Mouse (Mus musculus): ENCODE data around the gene Ccdc50.
A peak's percentile ranks its signal among the peaks of the same experiment; 100 is the strongest.

The Ccdc50 gene

GRCm38 (mm10) chr16:27395251-27396037, 6.8 kb downstream of the Ccdc50 start:
- no peak for DNase-seq (ENCODE audit: low spot score)

DNA sequence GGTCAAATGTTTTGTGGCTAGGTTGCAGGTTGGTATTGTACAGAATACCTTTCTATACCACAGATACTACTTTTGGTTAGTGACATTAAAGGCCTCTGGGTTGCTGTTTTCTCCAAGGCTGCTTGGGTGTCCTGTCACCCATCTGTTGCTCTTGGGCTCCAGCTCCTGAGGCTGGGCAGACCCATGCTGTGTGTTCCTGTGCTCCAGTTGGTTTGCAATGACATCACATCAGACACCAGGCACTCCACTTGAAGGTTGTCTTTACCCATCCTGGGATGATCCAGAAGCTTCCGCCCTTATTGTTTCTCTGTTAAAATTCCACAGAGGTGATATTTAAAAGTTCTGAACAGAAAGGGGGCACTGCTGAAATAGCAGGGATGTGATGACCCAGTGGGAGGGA, 8.3 kb downstream of the Ccdc50 start:
- no peak for DNase-seq (ENCODE audit: low spot score)

GRCm38 (mm10) chr16:27399026-27399718, 10.5 kb downstream of the Ccdc50 start:
- no peak for DNase-seq (ENCODE audit: low spot score)

- DNase-seq (ENCODE audit: low spot score), result no peak
These were observed 11.1 kb downstream of the Ccdc50 start for GRCm38 (mm10) chr16:27399719-27400253.

GRCm38 (mm10) chr16:27401579-27401978, 12.9 kb downstream of the Ccdc50 start:
- DNase-seq (ENCODE audit: low spot score), result no peak

- DNase-seq (ENCODE audit: low spot score), result no peak
These were observed 15.4 kb downstream of the Ccdc50 start for GRCm38 (mm10) chr16:27404107-27404506.

- DNase-seq (ENCODE audit: low spot score), result no peak
These were observed 28.4 kb downstream of the Ccdc50 start for GRCm38 (mm10) chr16:27416937-27417584.

GRCm38 (mm10) chr16:27417632-27418031, 29.0 kb downstream of the Ccdc50 start:
- no peak for DNase-seq (ENCODE audit: low spot score)

DNA sequence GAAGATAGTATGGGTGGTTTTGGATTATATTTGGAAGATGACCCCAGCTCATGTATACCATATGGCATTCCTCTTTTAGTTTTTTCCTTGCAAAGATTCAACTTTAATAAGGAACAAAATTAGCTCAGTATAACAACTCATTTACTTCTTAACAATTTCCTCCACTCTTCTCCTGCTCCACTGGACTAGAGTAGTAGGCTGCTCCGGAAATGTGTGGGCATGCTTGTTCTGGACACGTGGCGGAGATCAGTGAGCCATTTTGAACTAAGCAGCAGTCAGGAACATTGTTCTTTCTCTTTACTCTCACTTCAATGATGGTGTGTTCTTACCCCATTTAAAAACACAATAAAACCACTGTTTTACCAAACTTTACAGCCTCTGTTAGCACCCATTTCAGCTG, 32.3 kb downstream of the Ccdc50 start:
- DNase-seq (ENCODE audit: low spot score), result no peak

GRCm38 (mm10) chr16:27435034-27435433, 46.4 kb downstream of the Ccdc50 start:
- no peak for DNase-seq (ENCODE audit: low spot score)

- no peak for DNase-seq (ENCODE audit: low spot score)
These were observed 55.3 kb downstream of the Ccdc50 start for GRCm38 (mm10) chr16:27443941-27444340.

DNA sequence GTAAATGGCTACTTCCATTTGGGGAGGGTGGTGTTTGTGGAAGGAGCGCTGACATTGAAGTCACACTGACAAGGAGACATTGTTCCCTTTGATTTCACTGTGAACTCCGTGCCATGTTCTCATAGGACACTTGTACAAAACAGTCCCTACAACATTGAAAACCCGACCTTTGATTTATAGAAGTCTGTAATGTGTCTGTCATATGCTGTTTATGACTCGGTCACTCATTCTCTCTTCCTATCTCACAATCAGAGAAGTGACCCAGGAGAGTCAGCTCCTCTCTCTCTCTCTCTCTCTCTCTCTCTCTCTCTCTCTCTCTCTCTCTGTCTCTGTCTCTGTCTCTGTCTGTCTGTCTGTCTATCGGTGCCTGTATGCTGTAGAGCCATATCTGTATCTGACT, 60.7 kb downstream of the Ccdc50 start:
- DNase-seq (ENCODE audit: low spot score), result no peak

- no peak for DNase-seq (ENCODE audit: low spot score)
These were observed 62.0 kb downstream of the Ccdc50 start for GRCm38 (mm10) chr16:27450655-27451054.

DNA sequence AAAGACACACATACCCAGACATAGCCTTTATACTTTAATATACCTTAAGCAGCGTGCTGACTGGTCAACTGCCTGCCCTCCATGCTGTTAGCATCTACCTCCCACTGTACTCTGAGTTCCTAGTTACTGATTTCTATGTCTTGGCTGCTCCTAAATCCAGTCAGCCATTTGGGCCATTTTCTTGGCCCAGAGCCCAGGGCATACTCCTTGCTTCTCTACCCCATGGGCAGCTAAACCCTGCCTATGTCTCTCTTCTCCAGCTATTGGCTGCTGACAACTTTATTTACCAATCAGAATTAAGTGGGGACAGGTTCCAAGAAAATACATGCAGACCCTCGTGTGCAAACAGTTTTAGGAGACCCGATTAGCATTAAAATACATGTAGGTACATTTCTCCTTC, 64.7 kb downstream of the Ccdc50 start:
- DNase-seq (ENCODE audit: low spot score), result no peak

DNA sequence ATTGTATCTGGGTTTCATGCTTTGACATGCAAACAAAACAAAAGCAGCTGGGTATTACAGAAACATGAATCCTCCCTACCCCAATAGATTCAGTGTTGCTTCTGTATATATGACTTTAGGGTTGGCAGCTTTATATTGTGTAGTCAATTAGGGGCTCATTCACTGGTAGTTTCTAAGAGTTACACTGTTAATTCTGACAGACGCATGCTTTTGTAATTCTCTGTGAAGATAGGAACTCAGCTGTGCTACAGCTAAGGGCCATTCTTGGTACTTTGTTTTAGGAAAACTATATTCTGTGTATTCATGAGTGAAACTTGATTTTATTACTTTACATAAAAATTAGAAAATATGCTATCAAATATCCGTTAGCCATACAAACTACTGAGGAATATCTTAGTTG, 65.2 kb downstream of the Ccdc50 start:
- DNase-seq (ENCODE audit: low spot score), result no peak

- peak; percentile 47 for DNase-seq (ENCODE audit: low spot score)
These were observed 68.6 kb downstream of the Ccdc50 start for GRCm38 (mm10) chr16:27457273-27457672.

GRCm38 (mm10) chr16:27468731-27469130, 80.1 kb downstream of the Ccdc50 start:
- no peak for DNase-seq (ENCODE audit: low spot score)

GRCm38 (mm10) chr16:27471389-27471788, 82.7 kb downstream of the Ccdc50 start:
- DNase-seq (ENCODE audit: low spot score), result no peak

- no peak for DNase-seq (ENCODE audit: low spot score)
These were observed 95.2 kb downstream of the Ccdc50 start for GRCm38 (mm10) chr16:27483834-27484233.
